Mouse (Mus musculus) CD8-positive naive resting alpha-beta T cell, adult 2 months (primary cell): ENCODE measurements around the gene Zfp52.

ENCODE experiments used
- DNase-seq, 2 experiments: peaks; one replicate each; pipeline ENCODE4 v3.0.0; 2022; ENCODE audit warnings: low read depth in 2 of 2, low spot score in 2 of 2

The Zfp52 gene

GRCm38 (mm10) chr17:21557831-21558230 is 22.5 kb downstream of the Zfp52 start:
- no peak for DNase-seq

- peak; percentile 13 to 58 for DNase-seq
Measured at GRCm38 (mm10) chr17:21566220-21566619, 30.9 kb downstream of the Zfp52 start.

- peak; percentile 15 to 32 for DNase-seq
Measured at GRCm38 (mm10) chr17:21566728-21567349, 31.5 kb downstream of the Zfp52 start, which contains the start of gene Zfp948. Gene Zfp948, plus strand, starts transcription at chr17:21567008.

- no peak for DNase-seq
Measured at GRCm38 (mm10) chr17:21567696-21568095, 32.4 kb downstream of the Zfp52 start.

GRCm38 (mm10) chr17:21579080-21579479 is 43.7 kb downstream of the Zfp52 start:
- DNase-seq, result no peak

- DNase-seq, result peak; percentile 48 to 60
Measured at GRCm38 (mm10) chr17:21579493-21580175, 44.3 kb downstream of the Zfp52 start.

- DNase-seq, result no peak
Measured at GRCm38 (mm10) chr17:21585521-21585920, 50.2 kb downstream of the Zfp52 start.
